ENCODE assay signal across 18 mouse cellular contexts in the genomic region with DNA sequence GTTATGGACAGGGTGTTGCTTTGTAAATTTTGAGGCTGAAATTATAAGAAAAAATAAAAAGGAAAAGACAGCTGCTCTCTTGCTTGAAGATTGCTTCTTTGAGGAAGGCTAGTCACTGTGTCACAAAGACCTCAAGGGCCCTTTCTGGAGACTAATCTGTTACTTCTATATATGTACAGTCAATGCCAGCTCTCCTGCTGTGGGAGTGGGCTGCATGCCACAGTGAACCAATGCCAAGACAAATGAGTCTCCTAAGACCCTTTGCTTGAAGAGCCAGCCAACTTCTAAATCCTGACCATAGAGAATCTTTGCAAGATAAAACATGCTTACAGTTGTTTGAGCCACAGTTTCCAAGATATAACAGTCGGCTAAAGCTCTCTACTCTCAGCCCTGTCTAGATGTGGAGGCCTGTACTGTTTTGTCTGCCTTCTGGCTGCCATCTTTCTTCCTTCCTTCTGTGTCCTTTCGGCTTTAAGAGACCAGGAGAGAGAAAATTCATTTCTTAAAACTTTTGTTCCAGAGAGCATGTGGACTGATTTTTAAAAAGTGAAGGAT.
DNase-seq lines count a peak whose midpoint lies in the region; ATAC-seq and TF ChIP-seq lines count a peak whose summit lies in the region.
"Had no signal": no experiment of that assay in that cellular context is flagged by ENCODE, and none has a peak within 500 bp of the region (broad histone marks: within the 10 kb centered on the region; RNA-seq: fewer than 3 reads in every experiment).

No protein-coding gene starts in this region.

- WGBS in forebrain, embryonic 13.5 days: 72% methylated on average over 2 of the region's 2 CpGs
- WGBS in forebrain, embryonic 11.5 days: 81% methylated on average over 2 of the region's 2 CpGs
- WGBS in lung, adult 2 months: 73% methylated on average over 2 of the region's 2 CpGs
- WGBS in liver, embryonic 12.5 days (ENCODE audit: insufficient replicate concordance): 65% methylated on average over 2 of the region's 2 CpGs

- TF ChIP-seq POLR2A in lung, adult 2 months (IDR thresholded peaks at IDR 0.05; ENCODE audit: borderline replicate concordance, extremely low read depth, low read depth, low read length): no peak

- H3K4me1 ChIP-seq in forebrain, embryonic 13.5 days: no peaks in the 10 kb centered on the region; the same call in 1 of the 2 replicates
- H3K4me1 ChIP-seq in forebrain, embryonic 11.5 days (replicated peaks; ENCODE audit: control insufficient read depth, insufficient read depth, low read length): no peaks in the 10 kb centered on the region
- H3K4me1 ChIP-seq in lung, adult 2 months (ENCODE audit: control insufficient read depth, insufficient read depth, low read length): no peaks in the 10 kb centered on the region
- H3K4me1 ChIP-seq in liver, embryonic 12.5 days: no peaks in the 10 kb centered on the region
- H3K4me1 ChIP-seq: embryonic facial prominence, embryonic 12.5 days had no signal

- ATAC-seq in forebrain, embryonic 13.5 days: 0 out of 2 replicates have a peak, but pooled peaks have one; percentile 27
- ATAC-seq in forebrain, embryonic 11.5 days (replicated peaks; ENCODE audit: low FRiP score): no peak
- ATAC-seq in liver, embryonic 12.5 days: no peak

- no peak for TF ChIP-seq CTCF in lung, adult 2 months (IDR thresholded peaks at IDR 0.05; ENCODE audit: insufficient read depth, low read length)

- H3K27ac ChIP-seq in forebrain, embryonic 13.5 days: no peak overlapping the region
- no peak overlapping the region for H3K27ac ChIP-seq in forebrain, embryonic 11.5 days (ENCODE audit: low read depth, low read length)
- no peak overlapping the region for H3K27ac ChIP-seq in liver, embryonic 12.5 days
- H3K27ac ChIP-seq: embryonic facial prominence, embryonic 12.5 days had no signal

- no peaks in the 10 kb centered on the region for H3K9me3 ChIP-seq in forebrain, embryonic 13.5 days (replicated peaks)
- no peaks in the 10 kb centered on the region for H3K9me3 ChIP-seq in forebrain, embryonic 11.5 days (ENCODE audit: control insufficient read depth, low read length)
- no peaks in the 10 kb centered on the region for H3K9me3 ChIP-seq in liver, embryonic 12.5 days (replicated peaks)
- H3K9me3 ChIP-seq: embryonic facial prominence, embryonic 12.5 days; megakaryocyte, embryonic 14.5 days had no signal

- no peaks in the 10 kb centered on the region for H3K27me3 ChIP-seq in forebrain, embryonic 13.5 days
- no peaks in the 10 kb centered on the region for H3K27me3 ChIP-seq in forebrain, embryonic 11.5 days (ENCODE audit: control insufficient read depth, insufficient read depth, low read length)
- no peaks in the 10 kb centered on the region for H3K27me3 ChIP-seq in liver, embryonic 12.5 days (replicated peaks)
- H3K27me3 ChIP-seq: embryonic facial prominence, embryonic 12.5 days; megakaryocyte, embryonic 14.5 days had no signal

- DNase-seq in forebrain, embryonic 11.5 days (ENCODE audit: low spot score): no peak
- DNase-seq in left cerebral cortex, postnatal 4 days: peak; percentile 94
- DNase-seq in left cerebral cortex, postnatal 36 days (ENCODE audit: low spot score in 2 of 2): no peak
- DNase-seq in brain, embryonic 18.5 days (ENCODE audit: low read depth, low spot score): peak; percentile 12
- DNase-seq in cerebellum, postnatal 25 days: peak; percentile 76 to 82
- DNase-seq in lung, adult 2 months: no peak
- DNase-seq: adrenal gland, adult 2 months; gastrocnemius, postnatal 25 days; heart, postnatal 4 days; kidney, adult 18-20 months; kidney, postnatal 25 days; retina, postnatal 1 day; thymus, postnatal 36 days had no signal

- no peak overlapping the region for H3K4me2 ChIP-seq in forebrain, embryonic 13.5 days
- no peak overlapping the region for H3K4me2 ChIP-seq in forebrain, embryonic 11.5 days (ENCODE audit: low read depth, low read length, severe bottlenecking)
- no peak overlapping the region for H3K4me2 ChIP-seq in liver, embryonic 12.5 days
- H3K4me2 ChIP-seq: embryonic facial prominence, embryonic 12.5 days; heart, embryonic 11.5 days had no signal

- H3K36me3 ChIP-seq in forebrain, embryonic 13.5 days (ENCODE audit: poor library complexity, severe bottlenecking): no peaks in the 10 kb centered on the region
- H3K36me3 ChIP-seq in forebrain, embryonic 11.5 days (ENCODE audit: control insufficient read depth, insufficient read depth, low read length): no peaks in the 10 kb centered on the region
- H3K36me3 ChIP-seq in liver, embryonic 12.5 days: no peaks in the 10 kb centered on the region
- H3K36me3 ChIP-seq: embryonic facial prominence, embryonic 12.5 days had no signal

- no peak overlapping the region for H3K4me3 ChIP-seq in forebrain, embryonic 13.5 days
- H3K4me3 ChIP-seq in forebrain, embryonic 11.5 days (ENCODE audit: low read depth, low read length): no peak overlapping the region
- no peak overlapping the region for H3K4me3 ChIP-seq in lung, adult 2 months (replicated peaks; ENCODE audit: extremely low read depth, low read depth, low read length)
- H3K4me3 ChIP-seq in liver, embryonic 12.5 days: no peak overlapping the region
- H3K4me3 ChIP-seq: embryonic facial prominence, embryonic 12.5 days; megakaryocyte, embryonic 14.5 days had no signal

- intact Hi-C loops in left cerebral cortex, postnatal 4 days (cut with DNase I): no loop called here
- intact Hi-C loops in left cerebral cortex, postnatal 36 days (cut with DNase I): no loop called here

- H3K9ac ChIP-seq in forebrain, embryonic 13.5 days: no peak overlapping the region
- no peak overlapping the region for H3K9ac ChIP-seq in forebrain, embryonic 11.5 days (ENCODE audit: low read length)
- no peak overlapping the region for H3K9ac ChIP-seq in liver, embryonic 12.5 days
- H3K9ac ChIP-seq: embryonic facial prominence, embryonic 12.5 days had no signal

Comparison
In these comparisons a context has a peak if more than half of its experiments do, and no peak if none do; other contexts are left out.
1. DNase-seq: peak in left cerebral cortex, postnatal 4 days (single experiment), brain, embryonic 18.5 days (single experiment) and cerebellum, postnatal 25 days (2 of 2); none in forebrain, embryonic 11.5 days (single experiment), left cerebral cortex, postnatal 36 days (0 of 2) and lung, adult 2 months (single experiment).